Mouse (Mus musculus): ENCODE results near the gene Mapk13. TPM values are rescaled to one million over a fixed set of nuclear protein-coding genes. Genes with fewer than 3 reads are reported as not detected.

Gene Mapk13
- polyA plus RNA-seq, 1 experiment from 2014 or later: 0.82 TPM

DNA sequence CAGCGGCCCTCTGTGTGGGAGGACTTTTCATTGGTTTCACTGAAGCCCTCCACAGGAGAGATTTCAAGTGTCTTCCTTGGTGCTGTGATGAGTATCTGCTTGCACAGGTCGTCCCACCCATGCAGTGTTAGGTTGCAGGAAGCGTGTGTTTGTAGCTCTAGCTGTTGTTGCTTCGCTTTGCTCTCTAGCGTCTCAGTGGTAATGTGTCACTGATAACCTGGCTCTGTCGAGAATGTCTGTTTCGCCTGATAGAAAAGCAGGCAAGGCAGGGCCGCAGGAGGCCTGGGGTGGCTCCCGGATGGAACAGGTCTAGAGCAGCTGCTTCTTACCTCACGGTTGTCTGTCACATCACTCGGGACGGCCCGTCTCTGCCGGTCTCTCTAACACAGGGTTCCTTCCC is 60.0 kb downstream of the Mapk13 start:
- 94% methylated on average over 14 of the region's 14 CpGs for WGBS

More for the DNA sequence above, 60.0 kb downstream of the Mapk13 start:
- Histone ChIP-seq H3K27ac (ENCODE audit: low read length) (no peak overlapping the region), H3K4me3 (ENCODE audit: low read depth, low read length) (no peak overlapping the region), H3K4me1 (ENCODE audit: control insufficient read depth, insufficient read depth, low read length) (no peaks in the 10 kb centered on the region), H3K9me3 (replicated peaks; ENCODE audit: control insufficient read depth, low read length, poor library complexity, severe bottlenecking) (no peaks in the 10 kb centered on the region), H3K4me2 (ENCODE audit: low read length) (no peak overlapping the region), H3K27me3 (ENCODE audit: control insufficient read depth, insufficient read depth, low read depth, low read length) (no peaks in the 10 kb centered on the region), H3K36me3 (ENCODE audit: control insufficient read depth, insufficient read depth, low read length) (peaks cover 14% of the 10 kb centered on the region), H3K9ac (ENCODE audit: low read depth, low read length) (no peak overlapping the region)
- ATAC-seq: no peak

Other genes with a start within 250 kb of the Mapk13 start
- gene Armc12, start 238.5 kb upstream of the Mapk13 start, polyA plus RNA-seq (2015; fragmentation: Nextera tagmentation; extraction: Ambion mirVana): not detected in 2 replicates
- not detected in 2 replicates for gene Clpsl2, start 219.9 kb upstream of the Mapk13 start, polyA plus RNA-seq (2015; fragmentation: Nextera tagmentation; extraction: Ambion mirVana)
- not detected in 2 replicates for gene Clps, start 208.5 kb upstream of the Mapk13 start, polyA plus RNA-seq (2015; fragmentation: Nextera tagmentation; extraction: Ambion mirVana)
- 13.1 and 16.6 TPM in 2 replicates for gene Lhfpl5, start 193.7 kb upstream of the Mapk13 start, polyA plus RNA-seq (2015; fragmentation: Nextera tagmentation; extraction: Ambion mirVana)
- 84.9 and 91.4 TPM in 2 replicates for gene Srpk1, start 146.6 kb upstream of the Mapk13 start, polyA plus RNA-seq (2015; fragmentation: Nextera tagmentation; extraction: Ambion mirVana)
- 1.6 and 2.1 TPM in 2 replicates for gene Slc26a8, start 79.1 kb upstream of the Mapk13 start, polyA plus RNA-seq (2015; fragmentation: Nextera tagmentation; extraction: Ambion mirVana)
- 23.2 TPM in 2 replicates for gene Mapk14, start 78.0 kb upstream of the Mapk13 start, polyA plus RNA-seq (2015; fragmentation: Nextera tagmentation; extraction: Ambion mirVana)
- gene AC170998.1, start 43.2 kb upstream of the Mapk13 start, polyA plus RNA-seq (2015; fragmentation: Nextera tagmentation; extraction: Ambion mirVana): 2.3 and 3.2 TPM in 2 replicates
- 5.3 and 8.5 TPM in 2 replicates for gene Brpf3, start 31.8 kb downstream of the Mapk13 start, polyA plus RNA-seq (2015; fragmentation: Nextera tagmentation; extraction: Ambion mirVana)
- gene Pnpla1, start 89.1 kb downstream of the Mapk13 start, polyA plus RNA-seq (2015; fragmentation: Nextera tagmentation; extraction: Ambion mirVana): 0.06 TPM in 1 of 2 replicates, not detected in the other
- 3.0 and 4.0 TPM in 2 replicates for gene 4930539E08Rik, start 146.0 kb downstream of the Mapk13 start, polyA plus RNA-seq (2015; fragmentation: Nextera tagmentation; extraction: Ambion mirVana)
- not detected in 2 replicates for gene Pxt1, start 174.5 kb downstream of the Mapk13 start, polyA plus RNA-seq (2015; fragmentation: Nextera tagmentation; extraction: Ambion mirVana)
- 92.4 and 93.4 TPM in 2 replicates for gene Kctd20, start 182.7 kb downstream of the Mapk13 start, polyA plus RNA-seq (2015; fragmentation: Nextera tagmentation; extraction: Ambion mirVana)
- gene Stk38, start 238.7 kb downstream of the Mapk13 start, polyA plus RNA-seq (2015; fragmentation: Nextera tagmentation; extraction: Ambion mirVana): 83.1 and 90.9 TPM in 2 replicates